Mouse (Mus musculus): ENCODE results near the gene Rpl18a.
A peak's percentile ranks its signal among the peaks of the same experiment; 100 is the strongest.

The Rpl18a gene

GRCm38 (mm10) chr8:70897021-70897680 lies at the start of gene Rpl18a:
TSS of gene Rpl18a (minus strand) at chr8:70897412.
- DNase-seq (ENCODE audit: low spot score in 2 of 2), result peak; percentile 97 to 98

- DNase-seq (ENCODE audit: low spot score in 2 of 2), result no peak
These were observed 46.0 kb upstream of the Rpl18a start for GRCm38 (mm10) chr8:70943187-70943586.

- DNase-seq (ENCODE audit: low spot score in 2 of 2), result no peak
These were observed 44.3 kb upstream of the Rpl18a start for GRCm38 (mm10) chr8:70941478-70941877.

- no peak for DNase-seq (ENCODE audit: low spot score in 2 of 2)
These were observed 40.0 kb upstream of the Rpl18a start for GRCm38 (mm10) chr8:70937200-70937599.

GRCm38 (mm10) chr8:70934786-70935185 lies 37.6 kb upstream of the Rpl18a start:
- no peak for DNase-seq (ENCODE audit: low spot score in 2 of 2)

GRCm38 (mm10) chr8:70933036-70933435 lies 35.8 kb upstream of the Rpl18a start:
- DNase-seq (ENCODE audit: low spot score in 2 of 2), result no peak

- no peak for DNase-seq (ENCODE audit: low spot score in 2 of 2)
These were observed 34.5 kb upstream of the Rpl18a start for GRCm38 (mm10) chr8:70931731-70932130.

GRCm38 (mm10) chr8:70928778-70929322 lies 31.6 kb upstream of the Rpl18a start:
- DNase-seq (ENCODE audit: low spot score in 2 of 2), result no peak

GRCm38 (mm10) chr8:70928096-70928495 lies 30.9 kb upstream of the Rpl18a start:
- DNase-seq (ENCODE audit: low spot score in 2 of 2), result no peak

- no peak for DNase-seq (ENCODE audit: low spot score in 2 of 2)
These were observed 29.2 kb upstream of the Rpl18a start for GRCm38 (mm10) chr8:70926396-70926795.

- no peak for DNase-seq (ENCODE audit: low spot score in 2 of 2)
These were observed 28.5 kb upstream of the Rpl18a start for GRCm38 (mm10) chr8:70925754-70926153.

- no peak for DNase-seq (ENCODE audit: low spot score in 2 of 2)
These were observed 26.9 kb upstream of the Rpl18a start for GRCm38 (mm10) chr8:70924151-70924550.

GRCm38 (mm10) chr8:70920049-70920922 lies 23.1 kb upstream of the Rpl18a start:
- DNase-seq (ENCODE audit: low spot score in 2 of 2), result no peak

GRCm38 (mm10) chr8:70914704-70915103 lies 17.5 kb upstream of the Rpl18a start:
- DNase-seq (ENCODE audit: low spot score in 2 of 2), result no peak

- no peak for DNase-seq (ENCODE audit: low spot score in 2 of 2)
These were observed 16.3 kb upstream of the Rpl18a start for GRCm38 (mm10) chr8:70913523-70913922.

- no peak for DNase-seq (ENCODE audit: low spot score in 2 of 2)
These were observed 15.7 kb upstream of the Rpl18a start for GRCm38 (mm10) chr8:70912955-70913354.

GRCm38 (mm10) chr8:70911596-70911995 lies 14.4 kb upstream of the Rpl18a start:
- DNase-seq (ENCODE audit: low spot score in 2 of 2), result no peak

GRCm38 (mm10) chr8:70907518-70907917 lies 10.3 kb upstream of the Rpl18a start:
- DNase-seq (ENCODE audit: low spot score in 2 of 2), result no peak

- peak; percentile 73 to 74 for DNase-seq (ENCODE audit: low spot score in 2 of 2)
These were observed 8.9 kb upstream of the Rpl18a start, which contains the start of gene Map1s for GRCm38 (mm10) chr8:70905831-70906736. TSS of gene Map1s (plus strand) at chr8:70905932.

GRCm38 (mm10) chr8:70905463-70905830 lies 8.2 kb upstream of the Rpl18a start:
- DNase-seq (ENCODE audit: low spot score in 2 of 2), result no peak

- peak in 1 of 2 experiments; percentile 38 for DNase-seq (ENCODE audit: low spot score in 2 of 2)
These were observed 7.3 kb upstream of the Rpl18a start for GRCm38 (mm10) chr8:70904532-70904931.

GRCm38 (mm10) chr8:70903582-70903981 lies 6.4 kb upstream of the Rpl18a start:
- no peak for DNase-seq (ENCODE audit: low spot score in 2 of 2)

Data from spleen, postnatal 36 days (tissue).